Mouse (Mus musculus) erythroblast, embryonic 14.5 days (primary cell): ENCODE measurements around the gene Rnf208.

Experiments
- GATA1 ChIP-seq: IDR thresholded peaks from 2 replicates; pipeline ENCODE4 v1.6.1; 2012; ENCODE audit warnings: low read length, inconsistent platforms, mixed read lengths
- TAL1 ChIP-seq: IDR thresholded peaks from 3 replicates; pipeline ENCODE4 v1.6.1; 2012; ENCODE audit warnings: low read length, inconsistent platforms, mixed read lengths

GRCm38 (mm10) chr2:25240310-25240709, 1.7 kb upstream of the Rnf208 start:
- TF ChIP-seq GATA1 (no peak), TAL1 (no peak)
